In the genomic region with DNA sequence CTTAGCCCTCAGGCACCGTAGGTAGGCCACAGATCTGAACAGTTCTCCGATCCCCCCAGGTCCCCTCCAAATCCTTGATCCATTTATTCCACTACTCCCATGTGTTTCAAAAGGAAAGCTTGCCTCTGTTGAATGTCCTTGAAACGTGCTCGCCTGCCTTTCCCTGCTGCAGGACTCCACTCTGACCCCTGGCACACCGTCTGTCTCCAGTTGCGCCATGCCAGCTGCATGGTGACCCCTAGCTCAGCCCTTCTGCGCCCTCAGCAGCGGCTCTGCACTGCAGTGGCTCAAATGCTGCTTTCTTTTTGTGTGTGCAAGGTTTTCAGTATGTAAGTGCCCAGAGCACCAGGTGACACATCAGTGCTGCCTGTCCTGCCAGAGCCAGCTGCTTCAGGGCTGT, we compare ENCODE assay signal across 21 mouse cellular contexts.
"Had no signal": no experiment of that assay in that cellular context is flagged by ENCODE, and none has a peak within 500 bp of the region (broad histone marks: within the 10 kb centered on the region; RNA-seq: fewer than 3 reads in every experiment).

No protein-coding gene starts in this region.

- DNase-seq: layer of hippocampus, postnatal 36 days; lung, adult 18-20 months; lung, postnatal 10 days; lung, postnatal 36 days; right cerebral cortex, adult 18-20 months; right cerebral cortex, postnatal 14 days; right cerebral cortex, postnatal 4 days; thymus, adult 2 months; thymus, postnatal 14 days; thymus, postnatal 4 days had no signal

- H3K4me3 ChIP-seq: left cerebral cortex, adult 2 months; liver, embryonic 12.5 days; liver, embryonic 15.5 days; lung, embryonic 15.5 days; megakaryocyte, embryonic 14.5 days; midbrain, embryonic 10.5 days; midbrain, embryonic 13.5 days had no signal

- H3K27me3 ChIP-seq: liver, embryonic 12.5 days; liver, embryonic 15.5 days; lung, embryonic 15.5 days; megakaryocyte, embryonic 14.5 days; midbrain, embryonic 13.5 days had no signal

- H3K9ac ChIP-seq: liver, embryonic 12.5 days; liver, embryonic 15.5 days; lung, embryonic 15.5 days; midbrain, embryonic 13.5 days had no signal

- ATAC-seq: inflammation-experienced regulatory T-cells, adult 6 months; intestine, embryonic 16.5 days; liver, embryonic 12.5 days; midbrain, embryonic 13.5 days had no signal

- H3K9me3 ChIP-seq: liver, embryonic 12.5 days; liver, embryonic 15.5 days; lung, embryonic 15.5 days; megakaryocyte, embryonic 14.5 days; midbrain, embryonic 10.5 days; midbrain, embryonic 13.5 days had no signal

- H3K4me1 ChIP-seq: liver, embryonic 12.5 days; liver, embryonic 15.5 days; lung, embryonic 15.5 days; megakaryocyte, embryonic 14.5 days; midbrain, embryonic 10.5 days; midbrain, embryonic 13.5 days had no signal

- H3K4me2 ChIP-seq: liver, embryonic 12.5 days; liver, embryonic 15.5 days; lung, embryonic 15.5 days; midbrain, embryonic 13.5 days had no signal

- H3K27ac ChIP-seq: kidney, postnatal 0 days; left cerebral cortex, adult 2 months; liver, embryonic 12.5 days; liver, embryonic 15.5 days; lung, embryonic 15.5 days; midbrain, embryonic 10.5 days; midbrain, embryonic 13.5 days; stomach, postnatal 0 days had no signal
